Mouse (Mus musculus): ENCODE measurements around the gene Skida1.
A peak's percentile ranks its signal among the peaks of the same experiment; 100 is the strongest.

Skida1 gene

DNA sequence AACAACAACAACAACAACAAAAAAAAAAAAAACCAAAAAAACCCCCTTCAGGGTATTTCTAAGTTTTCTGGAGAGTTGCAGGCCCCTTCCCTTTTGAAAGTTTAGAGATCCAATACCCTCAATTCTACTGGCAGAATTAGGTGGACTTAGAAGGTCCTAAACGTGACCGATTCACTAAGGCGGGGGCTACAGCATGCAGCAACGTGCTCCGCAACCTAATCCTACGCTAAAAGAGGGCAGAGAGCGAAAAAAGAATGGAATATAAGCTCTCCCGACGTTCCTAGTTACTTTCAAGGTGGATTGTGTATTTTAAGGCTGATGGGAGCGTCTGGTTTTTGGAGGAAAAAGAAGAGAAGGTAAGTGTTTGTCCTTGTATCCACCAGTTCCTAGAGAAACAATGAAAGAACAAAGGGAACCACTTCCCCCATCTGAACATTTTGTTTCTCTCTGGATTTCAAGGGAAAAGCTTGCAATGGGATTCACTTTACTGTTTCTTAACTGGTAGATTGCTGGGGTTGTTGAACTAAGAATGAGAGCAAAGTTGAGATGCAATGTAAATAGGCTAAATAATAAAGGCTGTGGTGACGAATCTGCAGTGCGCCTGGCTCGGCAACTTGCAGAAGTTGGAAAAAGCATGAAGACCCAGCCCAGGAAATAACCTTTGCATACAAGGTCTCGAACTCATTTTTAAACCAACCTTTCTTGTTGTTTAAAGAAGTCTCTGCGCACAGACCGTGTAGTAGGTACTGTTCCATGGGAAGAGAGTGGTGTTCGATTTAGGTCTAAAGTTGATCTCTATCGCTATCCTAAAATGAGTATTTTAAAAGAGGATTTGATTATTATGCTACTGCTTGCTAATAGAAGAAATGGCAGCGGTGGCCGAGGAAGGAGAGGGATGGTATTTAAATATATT, 6.4 kb upstream of the Skida1 start, which contains the start of gene Mllt10:
Gene Mllt10 (plus strand): TSS at position 222 of the 913 bp plus-strand sequence.
- no peak for DNase-seq (ENCODE audit: low spot score)

DNA sequence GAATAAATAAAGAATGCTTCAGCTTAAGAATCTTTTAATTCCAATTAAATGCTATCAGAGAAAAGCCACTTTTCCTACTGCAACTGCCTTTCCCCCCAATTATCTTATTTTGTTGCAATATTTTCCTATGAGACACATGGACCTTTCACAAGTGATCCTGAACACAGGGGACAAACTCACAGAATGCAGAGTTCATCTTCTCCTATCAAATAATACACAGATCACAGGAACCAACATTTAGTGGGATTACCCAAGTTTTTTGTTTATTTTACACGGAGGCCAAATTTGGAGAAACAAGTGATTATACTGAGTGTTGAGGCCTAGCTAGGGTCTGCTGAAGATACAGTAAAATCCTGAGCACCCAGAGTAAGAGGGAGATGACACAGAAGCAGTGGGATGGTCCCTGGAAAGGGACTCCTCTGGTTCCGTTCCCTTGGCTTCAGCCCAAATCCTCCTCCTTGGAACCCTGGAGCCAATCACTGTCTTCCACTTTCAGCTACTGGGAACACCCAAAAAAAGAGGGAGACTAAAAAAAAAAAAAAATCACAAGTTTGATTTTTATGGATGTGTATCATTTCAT, 5.2 kb upstream of the Skida1 start:
- DNase-seq (ENCODE audit: low spot score) = peak; percentile 53

GRCm38 (mm10) chr2:18053243-18053950, 4.5 kb upstream of the Skida1 start:
- no peak for DNase-seq (ENCODE audit: low spot score)

DNA sequence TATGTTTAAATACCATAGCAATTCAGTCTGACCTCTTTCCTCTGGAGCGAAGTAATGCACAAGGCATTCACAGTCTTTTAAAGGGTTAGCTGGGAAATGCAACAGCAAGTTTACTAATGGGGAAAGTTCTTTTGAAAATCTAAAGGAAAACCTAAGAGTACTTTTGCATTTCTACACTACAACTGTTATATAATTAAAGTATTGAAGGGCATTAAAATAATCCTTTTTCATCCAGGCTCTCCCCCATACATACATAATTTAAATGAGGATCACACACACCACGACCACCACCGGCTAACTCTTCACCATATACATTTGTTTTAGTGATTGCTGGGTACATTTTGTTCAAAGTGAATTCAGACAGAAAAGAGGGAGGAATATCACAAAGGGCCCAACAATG, 3.7 kb upstream of the Skida1 start:
- no peak for DNase-seq (ENCODE audit: low spot score)

DNA sequence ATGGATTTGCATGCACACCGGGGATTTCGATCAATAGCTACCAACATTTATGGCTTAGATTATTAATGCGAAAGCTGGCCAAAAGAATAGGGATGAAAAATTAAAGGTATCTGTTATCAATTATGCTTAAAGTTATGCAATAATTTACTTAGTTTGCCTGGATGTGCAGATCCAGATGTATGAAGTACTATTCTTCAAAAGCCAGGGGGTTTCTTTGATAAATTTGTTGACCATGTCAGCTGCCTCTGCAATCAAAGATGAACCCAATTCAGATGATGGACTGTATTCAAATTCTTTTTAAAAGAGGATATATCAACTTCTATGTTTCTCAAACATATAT, 3.0 kb upstream of the Skida1 start:
- no peak for DNase-seq (ENCODE audit: low spot score)

- DNase-seq (ENCODE audit: low spot score) = no peak
Measured at GRCm38 (mm10) chr2:18051026-18051830, 2.4 kb upstream of the Skida1 start.

- no peak for DNase-seq (ENCODE audit: low spot score)
Measured at GRCm38 (mm10) chr2:18050541-18050985, 1.7 kb upstream of the Skida1 start.

DNA sequence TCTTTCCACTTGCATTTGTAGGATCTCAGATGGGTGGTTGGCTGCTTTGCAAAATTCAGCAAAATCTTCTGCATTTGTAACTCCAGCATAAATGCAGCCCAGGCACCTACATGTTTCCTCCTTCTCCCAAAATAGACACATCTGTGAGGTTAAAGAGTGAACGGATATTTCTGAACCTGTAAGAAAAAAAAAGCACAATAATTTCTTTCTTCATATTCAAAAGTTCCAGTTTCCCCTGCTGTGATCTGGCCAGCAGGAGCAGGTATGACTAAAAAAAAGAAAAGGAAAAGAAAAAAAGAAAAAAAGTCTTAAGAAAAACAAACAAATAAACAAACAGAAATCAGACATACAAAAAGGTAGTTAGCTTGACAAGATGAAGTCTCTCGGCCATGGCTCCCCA, 1.2 kb upstream of the Skida1 start:
- no peak for DNase-seq (ENCODE audit: low spot score)

GRCm38 (mm10) chr2:18049279-18049821, 499 bp upstream of the Skida1 start:
- DNase-seq (ENCODE audit: low spot score) = no peak

DNA sequence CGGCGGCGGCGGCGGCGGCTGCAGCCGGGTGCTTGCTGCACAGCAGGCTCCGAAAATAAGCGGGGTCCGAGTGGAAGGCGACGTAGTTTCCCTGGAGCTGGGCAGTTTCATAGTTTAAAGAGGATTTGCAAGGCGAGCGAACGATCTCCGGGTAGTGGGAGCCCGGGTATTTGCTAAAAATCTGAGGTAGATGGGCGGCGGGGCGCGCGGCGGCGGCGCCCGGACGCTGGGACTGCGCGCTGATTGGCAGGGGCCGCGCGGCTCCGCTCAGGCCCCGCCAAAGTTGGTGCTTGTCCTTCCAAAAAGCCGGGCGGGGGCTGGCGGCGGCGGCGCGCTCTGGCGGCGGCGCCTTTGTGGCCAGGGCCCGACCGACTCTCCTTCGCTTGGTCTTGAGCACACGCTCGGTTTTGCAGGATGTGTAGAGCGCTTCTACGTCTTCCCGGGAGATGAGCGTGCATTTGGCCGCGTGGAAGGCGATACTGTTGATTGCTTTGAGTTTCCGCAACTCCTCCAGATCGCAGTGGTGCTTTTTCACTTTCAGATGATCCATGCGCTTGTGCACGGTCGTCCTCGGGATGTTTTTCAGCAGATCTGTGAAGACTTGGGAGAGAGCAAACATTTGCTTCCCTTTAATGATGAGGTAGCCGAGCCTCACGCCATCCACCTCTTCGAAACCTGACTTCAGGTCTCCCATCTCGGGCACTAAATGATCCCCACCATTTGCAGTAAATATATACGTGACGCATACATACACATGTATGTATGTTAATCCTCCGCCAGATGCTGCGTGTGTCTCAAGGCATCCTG, 1.0 kb downstream of the Skida1 start:
- peak; percentile 76 for DNase-seq (ENCODE audit: low spot score)

DNA sequence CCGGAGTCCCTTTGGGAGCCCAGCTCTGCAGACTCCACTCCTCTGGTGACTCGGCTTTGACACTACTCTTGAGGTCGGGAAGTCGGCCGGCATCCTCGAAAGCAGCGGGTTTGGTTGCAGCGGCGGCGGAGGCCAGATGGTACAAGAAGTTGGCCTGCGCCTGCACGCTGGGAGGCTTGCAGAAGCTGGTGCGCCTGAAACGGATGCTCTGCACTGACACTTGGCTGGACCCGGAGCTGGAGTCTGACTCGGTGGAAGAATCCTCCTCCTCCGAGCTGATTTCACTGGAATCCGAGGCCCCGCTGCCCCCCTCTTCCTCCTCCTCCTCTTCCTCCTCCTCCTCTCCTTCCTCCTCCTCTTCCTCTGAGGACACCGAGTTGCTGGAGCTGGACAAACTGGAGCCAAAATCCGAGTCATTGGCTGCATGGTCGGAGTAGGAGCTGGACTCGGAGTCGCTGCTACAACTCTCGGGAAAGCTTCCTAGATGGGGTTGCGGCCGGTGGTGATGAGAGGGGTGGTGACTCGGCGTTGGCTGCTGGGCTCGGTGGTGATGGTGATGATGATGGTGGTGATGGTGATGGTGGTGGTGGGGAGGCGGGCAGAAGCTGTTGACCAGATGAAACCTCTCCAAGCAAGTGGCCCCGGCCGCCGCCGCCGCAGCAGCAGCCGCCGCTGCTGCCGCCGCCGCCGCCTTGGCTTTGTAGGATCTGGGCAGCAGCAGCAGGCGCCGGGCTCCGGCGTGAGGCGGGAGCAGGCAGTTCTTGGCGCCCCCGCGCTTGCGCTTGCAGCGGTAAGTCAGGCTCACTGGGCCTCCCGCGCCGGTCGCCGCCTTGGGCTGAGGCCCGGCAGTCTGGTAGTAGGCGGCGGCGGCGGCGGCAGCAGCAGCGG, 1.8 kb downstream of the Skida1 start:
- DNase-seq (ENCODE audit: low spot score) = peak; percentile 67

GRCm38 (mm10) chr2:18046186-18046585, 2.7 kb downstream of the Skida1 start:
- no peak for DNase-seq (ENCODE audit: low spot score)

- DNase-seq (ENCODE audit: low spot score) = no peak
Measured at GRCm38 (mm10) chr2:18045781-18046181, 3.1 kb downstream of the Skida1 start.

DNA sequence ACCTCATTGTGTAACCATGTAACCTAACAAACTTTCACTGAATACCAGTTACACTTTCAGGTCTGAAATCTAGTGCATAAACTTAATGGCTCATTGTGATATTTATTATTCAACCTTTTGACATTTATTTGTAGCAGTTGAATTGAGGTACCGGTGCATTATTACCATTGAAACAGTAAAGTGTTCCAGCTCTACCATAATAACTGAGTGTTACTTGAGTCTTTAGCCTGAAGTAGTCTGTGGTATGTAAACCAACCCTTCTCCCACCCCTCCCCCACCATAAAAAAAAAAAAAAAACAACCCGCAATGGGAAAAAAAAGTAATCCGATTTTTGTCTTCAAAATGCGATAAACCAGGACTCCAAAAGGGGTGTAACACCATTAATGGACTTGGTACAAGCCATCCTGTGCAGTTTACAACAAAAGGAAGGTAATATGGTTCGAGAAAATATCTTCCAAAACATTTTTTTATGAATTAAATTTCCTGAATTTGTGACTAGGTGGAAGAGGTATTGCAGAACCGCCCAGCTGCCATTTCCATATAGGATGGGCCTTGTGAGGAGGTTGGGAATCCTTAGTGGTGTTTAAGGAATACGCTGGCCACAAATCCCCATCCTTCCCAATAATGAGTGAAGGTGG, 3.6 kb downstream of the Skida1 start:
- DNase-seq (ENCODE audit: low spot score) = no peak

- no peak for DNase-seq (ENCODE audit: low spot score)
Measured at GRCm38 (mm10) chr2:18041199-18041885, 7.5 kb downstream of the Skida1 start.

- DNase-seq (ENCODE audit: low spot score) = no peak
Measured at GRCm38 (mm10) chr2:18040347-18041160, 8.3 kb downstream of the Skida1 start.

- no peak for DNase-seq (ENCODE audit: low spot score)
Measured at GRCm38 (mm10) chr2:18039566-18040290, 9.1 kb downstream of the Skida1 start.

Data from urinary bladder, postnatal 14 days (tissue).